Mouse (Mus musculus) heart, adult 2 months (tissue): ENCODE results near the gene Pfkfb2.

ENCODE experiments used
- CTCF ChIP-seq: fragments of 200-600 bp; IDR thresholded peaks from 2 replicates; pipeline ENCODE4 v1.8.1; 2022; ENCODE audit warnings: antibody characterized with exemption, mild to moderate bottlenecking, moderate library complexity
- POLR2A ChIP-seq: fragments of 200-500 bp; IDR thresholded peaks from 2 replicates; pipeline ENCODE4 v1.6.1; 2011; ENCODE audit warnings: mild to moderate bottlenecking, low read depth, low read length, control low read depth; ENCODE audit not compliant: insufficient read depth

GRCm38 (mm10) chr1:130739636-130740035 is 10.6 kb upstream of the Pfkfb2 start:
- TF ChIP-seq CTCF: no peak
- no peak for TF ChIP-seq POLR2A
